Mouse (Mus musculus): ENCODE measurements around the gene Btbd9. TPM values are rescaled to one million over a fixed set of nuclear protein-coding genes. Genes with fewer than 3 reads are reported as not detected.

Gene Btbd9
- polyA plus RNA-seq, 1 experiment = 21.7 TPM

GRCm38 (mm10) chr17:30326906-30327305, 249.4 kb downstream of the Btbd9 start:
- no peak for DNase-seq (ENCODE audit: low read depth in 1 of 2, low spot score in 2 of 2)
- no peak for TF ChIP-seq CTCF (IDR thresholded peaks at IDR 0.05; ENCODE audit: extremely low read depth, insufficient read depth, insufficient read length, insufficient replicate concordance)
- TF ChIP-seq POLR2A (IDR thresholded peaks at IDR 0.05; ENCODE audit: low read depth, low read length) = no peak
- no peaks in the 10 kb centered on the region for H3K27me3 ChIP-seq (ENCODE audit: control insufficient read depth, insufficient read depth, low read length)
- no peak overlapping the region for H3K4me3 ChIP-seq (ENCODE audit: extremely low read depth, insufficient read depth, insufficient read length)
- H3K36me3 ChIP-seq (ENCODE audit: control insufficient read depth, insufficient read depth, low read length) = no peaks in the 10 kb centered on the region
- H3K27ac ChIP-seq (ENCODE audit: insufficient read depth, low read length) = no peak overlapping the region
- no peaks in the 10 kb centered on the region for H3K4me1 ChIP-seq (ENCODE audit: control insufficient read depth, insufficient read depth, insufficient read length)
- WGBS = 53% methylated on average over 1 of the region's 1 CpGs

DNA sequence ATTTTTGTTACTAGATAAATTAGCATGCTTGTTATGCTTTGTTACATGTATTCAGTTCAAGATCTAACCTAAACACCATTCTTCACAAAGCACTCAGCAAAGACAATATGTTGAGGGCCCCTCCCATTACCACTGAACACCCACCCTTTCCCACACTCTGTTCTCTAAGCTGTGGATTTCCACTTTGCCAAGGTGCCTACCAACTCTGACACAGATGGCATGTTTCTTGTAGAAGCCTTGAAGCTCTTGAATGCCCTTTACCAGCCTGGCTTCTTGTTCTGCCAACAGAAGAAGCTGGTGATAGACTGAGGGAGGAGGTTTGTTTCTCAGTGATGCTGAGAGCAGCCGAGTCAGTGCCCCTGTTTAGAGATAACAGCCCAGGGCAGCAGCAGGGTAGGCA, 256.0 kb downstream of the Btbd9 start:
- no peaks in the 10 kb centered on the region for H3K27me3 ChIP-seq (ENCODE audit: control insufficient read depth, insufficient read depth, low read length)
- TF ChIP-seq CTCF (IDR thresholded peaks at IDR 0.05; ENCODE audit: extremely low read depth, insufficient read depth, insufficient read length, insufficient replicate concordance) = no peak
- no peak for TF ChIP-seq POLR2A (IDR thresholded peaks at IDR 0.05; ENCODE audit: low read depth, low read length)
- H3K27ac ChIP-seq (ENCODE audit: insufficient read depth, low read length) = no peak overlapping the region
- WGBS = 66% methylated on average over 1 of the region's 1 CpGs
- H3K4me1 ChIP-seq (ENCODE audit: control insufficient read depth, insufficient read depth, insufficient read length) = no peaks in the 10 kb centered on the region
- H3K36me3 ChIP-seq (ENCODE audit: control insufficient read depth, insufficient read depth, low read length) = no peaks in the 10 kb centered on the region
- H3K4me3 ChIP-seq (ENCODE audit: extremely low read depth, insufficient read depth, insufficient read length) = no peak overlapping the region
- DNase-seq (ENCODE audit: low read depth in 1 of 2, low spot score in 2 of 2) = no peak

DNA sequence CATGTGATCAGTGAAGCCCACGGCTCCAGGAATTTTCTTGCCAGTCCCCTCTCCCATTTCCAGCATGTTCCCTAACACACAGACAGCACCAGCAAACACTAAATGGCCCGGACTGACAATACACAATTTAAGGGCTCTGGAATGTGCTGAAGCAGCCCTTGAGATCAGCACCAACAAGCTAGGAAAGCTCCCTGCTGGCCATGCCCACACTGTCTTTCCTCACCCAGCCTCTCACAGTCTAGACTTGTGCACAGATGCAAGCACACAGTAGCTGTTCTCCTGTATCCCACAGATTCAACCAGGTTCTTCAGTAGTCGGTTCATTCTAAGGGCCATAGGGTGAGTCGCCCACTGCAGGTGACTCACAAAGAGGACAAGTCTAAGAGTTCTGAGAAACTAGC, 263.6 kb downstream of the Btbd9 start:
- H3K27me3 ChIP-seq (ENCODE audit: control insufficient read depth, insufficient read depth, low read length) = no peaks in the 10 kb centered on the region
- H3K4me1 ChIP-seq (ENCODE audit: control insufficient read depth, insufficient read depth, insufficient read length) = no peaks in the 10 kb centered on the region
- TF ChIP-seq POLR2A (IDR thresholded peaks at IDR 0.05; ENCODE audit: low read depth, low read length) = no peak
- TF ChIP-seq CTCF (IDR thresholded peaks at IDR 0.05; ENCODE audit: extremely low read depth, insufficient read depth, insufficient read length, insufficient replicate concordance) = no peak
- 89% methylated on average over 4 of the region's 4 CpGs for WGBS
- H3K27ac ChIP-seq (ENCODE audit: insufficient read depth, low read length) = no peak overlapping the region
- DNase-seq (ENCODE audit: low read depth in 1 of 2, low spot score in 2 of 2) = no peak
- H3K4me3 ChIP-seq (ENCODE audit: extremely low read depth, insufficient read depth, insufficient read length) = no peak overlapping the region
- no peaks in the 10 kb centered on the region for H3K36me3 ChIP-seq (ENCODE audit: control insufficient read depth, insufficient read depth, low read length)

DNA sequence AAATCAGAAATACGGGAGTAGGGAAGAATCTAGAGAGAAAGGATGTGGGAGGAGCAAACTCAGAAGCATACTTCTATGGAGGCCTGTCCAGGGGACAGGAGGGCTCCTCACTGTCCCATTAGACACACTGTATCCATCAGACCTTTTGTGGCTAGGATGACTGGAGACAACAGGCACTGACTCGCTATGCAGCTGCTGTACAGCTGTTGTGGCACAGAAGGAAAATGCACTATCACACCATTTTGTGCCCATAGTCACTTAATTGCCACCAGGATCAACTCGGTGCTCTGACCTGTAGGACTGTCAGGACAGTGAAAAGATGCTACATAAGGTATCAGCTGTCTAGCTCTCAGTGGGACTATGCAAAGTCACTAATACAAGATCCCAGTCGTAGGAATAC, 266.7 kb downstream of the Btbd9 start:
- DNase-seq (ENCODE audit: low read depth in 1 of 2, low spot score in 2 of 2) = no peak
- no peak for TF ChIP-seq CTCF (IDR thresholded peaks at IDR 0.05; ENCODE audit: extremely low read depth, insufficient read depth, insufficient read length, insufficient replicate concordance)
- no peak for TF ChIP-seq POLR2A (IDR thresholded peaks at IDR 0.05; ENCODE audit: low read depth, low read length)
- Histone ChIP-seq H3K36me3 (ENCODE audit: control insufficient read depth, insufficient read depth, low read length) (no peaks in the 10 kb centered on the region), H3K27ac (ENCODE audit: insufficient read depth, low read length) (no peak overlapping the region), H3K4me3 (ENCODE audit: extremely low read depth, insufficient read depth, insufficient read length) (no peak overlapping the region), H3K4me1 (ENCODE audit: control insufficient read depth, insufficient read depth, insufficient read length) (no peaks in the 10 kb centered on the region), H3K27me3 (ENCODE audit: control insufficient read depth, insufficient read depth, low read length) (no peaks in the 10 kb centered on the region)
- WGBS = 89% methylated on average over 4 of the region's 4 CpGs

DNA sequence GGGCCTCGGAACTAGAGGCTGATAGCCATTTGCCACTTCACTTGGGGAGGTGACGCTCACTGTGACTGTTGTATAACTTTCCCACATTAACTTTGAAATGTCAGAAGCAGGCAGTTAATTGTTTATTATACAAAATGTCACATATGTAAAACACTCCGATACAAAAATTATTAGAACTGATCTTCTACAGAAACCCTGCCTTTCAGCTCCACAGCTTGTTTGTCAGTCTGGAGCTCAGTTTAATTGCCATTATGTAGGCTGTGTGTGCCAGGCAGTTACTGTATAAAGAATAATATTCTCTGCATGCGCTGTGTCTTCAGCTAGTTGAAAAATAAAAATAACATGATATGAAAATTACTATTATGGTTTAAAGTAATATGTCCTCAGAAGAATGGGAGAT, 267.4 kb downstream of the Btbd9 start:
- TF ChIP-seq POLR2A (IDR thresholded peaks at IDR 0.05; ENCODE audit: low read depth, low read length) = no peak
- TF ChIP-seq CTCF (IDR thresholded peaks at IDR 0.05; ENCODE audit: extremely low read depth, insufficient read depth, insufficient read length, insufficient replicate concordance) = no peak
- Histone ChIP-seq H3K27me3 (ENCODE audit: control insufficient read depth, insufficient read depth, low read length) (no peaks in the 10 kb centered on the region), H3K36me3 (ENCODE audit: control insufficient read depth, insufficient read depth, low read length) (no peaks in the 10 kb centered on the region), H3K4me1 (ENCODE audit: control insufficient read depth, insufficient read depth, insufficient read length) (no peaks in the 10 kb centered on the region), H3K27ac (ENCODE audit: insufficient read depth, low read length) (no peak overlapping the region), H3K4me3 (ENCODE audit: extremely low read depth, insufficient read depth, insufficient read length) (no peak overlapping the region)
- 90% methylated on average over 4 of the region's 4 CpGs for WGBS
- DNase-seq (ENCODE audit: low read depth in 1 of 2, low spot score in 2 of 2) = no peak

DNA sequence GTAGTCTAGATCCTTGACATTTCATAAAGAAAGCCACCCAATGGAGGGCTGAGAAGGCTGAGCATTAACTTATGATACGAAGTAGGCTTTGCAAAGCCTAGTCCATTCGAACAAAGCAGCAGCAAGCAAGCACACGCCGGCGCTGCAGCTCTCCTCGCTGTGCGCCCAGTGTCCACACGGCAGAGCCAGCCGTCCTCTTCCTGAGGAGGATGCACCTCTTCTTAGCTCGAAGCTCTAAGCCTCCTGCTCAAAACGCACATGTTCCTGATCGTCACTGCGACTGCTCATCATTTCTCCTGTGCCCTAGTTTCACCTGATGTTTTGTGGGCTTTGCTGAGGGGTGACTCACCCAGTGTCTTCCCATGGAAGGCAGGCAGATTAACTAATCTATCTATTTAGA, 268.0 kb downstream of the Btbd9 start:
- H3K4me1 ChIP-seq (ENCODE audit: control insufficient read depth, insufficient read depth, insufficient read length) = no peaks in the 10 kb centered on the region
- H3K27me3 ChIP-seq (ENCODE audit: control insufficient read depth, insufficient read depth, low read length) = no peaks in the 10 kb centered on the region
- no peak overlapping the region for H3K4me3 ChIP-seq (ENCODE audit: extremely low read depth, insufficient read depth, insufficient read length)
- no peak overlapping the region for H3K27ac ChIP-seq (ENCODE audit: insufficient read depth, low read length)
- WGBS = 92% methylated on average over 13 of the region's 13 CpGs
- TF ChIP-seq CTCF (IDR thresholded peaks at IDR 0.05; ENCODE audit: extremely low read depth, insufficient read depth, insufficient read length, insufficient replicate concordance) = no peak
- TF ChIP-seq POLR2A (IDR thresholded peaks at IDR 0.05; ENCODE audit: low read depth, low read length) = no peak
- no peak for DNase-seq (ENCODE audit: low read depth in 1 of 2, low spot score in 2 of 2)
- H3K36me3 ChIP-seq (ENCODE audit: control insufficient read depth, insufficient read depth, low read length) = no peaks in the 10 kb centered on the region

- no peak overlapping the region for H3K4me3 ChIP-seq (ENCODE audit: extremely low read depth, insufficient read depth, insufficient read length)
- TF ChIP-seq POLR2A (IDR thresholded peaks at IDR 0.05; ENCODE audit: low read depth, low read length) (no peak), CTCF (IDR thresholded peaks at IDR 0.05; ENCODE audit: extremely low read depth, insufficient read depth, insufficient read length, insufficient replicate concordance) (no peak)
- no peaks in the 10 kb centered on the region for H3K27me3 ChIP-seq (ENCODE audit: control insufficient read depth, insufficient read depth, low read length)
- no peaks in the 10 kb centered on the region for H3K4me1 ChIP-seq (ENCODE audit: control insufficient read depth, insufficient read depth, insufficient read length)
- 87% methylated on average over 10 of the region's 10 CpGs for WGBS
- DNase-seq (ENCODE audit: low read depth in 1 of 2, low spot score in 2 of 2) = no peak
- H3K27ac ChIP-seq (ENCODE audit: insufficient read depth, low read length) = no peak overlapping the region
- H3K36me3 ChIP-seq (ENCODE audit: control insufficient read depth, insufficient read depth, low read length) = no peaks in the 10 kb centered on the region
Observed at GRCm38 (mm10) chr17:30307168-30307567, 269.1 kb downstream of the Btbd9 start.
